Mouse (Mus musculus) right cerebral cortex, postnatal 25 days (tissue): ENCODE results near the gene Bcorl1.
"Not testable (repeated sequence)": the region's sequence is repeated elsewhere in the genome, so short reads cannot be mapped to it uniquely, and the experiment has no call there.

Experiments
- DNase-seq: peaks from one replicate; pipeline ENCODE4 v3.0.0; 2022

Gene Bcorl1

GRCm38 (mm10) chrX:48405141-48405540 lies 64.0 kb downstream of the Bcorl1 start:
- no peak for DNase-seq

GRCm38 (mm10) chrX:48409611-48410387 lies 68.6 kb downstream of the Bcorl1 start:
- DNase-seq, result peak; percentile 80

DNA sequence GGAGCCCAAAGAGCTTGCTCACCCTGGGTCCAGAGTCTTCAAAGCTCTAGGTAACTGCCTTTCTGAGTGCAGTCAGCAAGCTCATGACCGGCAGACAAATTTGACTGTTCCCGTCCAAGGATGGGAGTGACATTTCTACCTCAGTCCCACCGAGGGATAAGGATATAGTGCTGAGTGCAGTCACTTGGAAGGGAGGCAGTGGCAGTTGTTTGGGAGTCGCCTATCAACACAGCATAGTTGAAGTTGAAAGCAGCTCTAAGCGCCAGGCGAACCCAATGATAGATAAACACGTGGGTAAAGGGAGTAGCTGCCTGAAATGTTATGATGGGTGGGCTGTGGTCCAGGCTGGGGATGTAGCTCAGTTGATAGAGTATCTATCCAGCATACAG lies 69.2 kb downstream of the Bcorl1 start:
- no peak for DNase-seq

- no peak for DNase-seq
Observed at GRCm38 (mm10) chrX:48412629-48413028, 71.5 kb downstream of the Bcorl1 start.

DNA sequence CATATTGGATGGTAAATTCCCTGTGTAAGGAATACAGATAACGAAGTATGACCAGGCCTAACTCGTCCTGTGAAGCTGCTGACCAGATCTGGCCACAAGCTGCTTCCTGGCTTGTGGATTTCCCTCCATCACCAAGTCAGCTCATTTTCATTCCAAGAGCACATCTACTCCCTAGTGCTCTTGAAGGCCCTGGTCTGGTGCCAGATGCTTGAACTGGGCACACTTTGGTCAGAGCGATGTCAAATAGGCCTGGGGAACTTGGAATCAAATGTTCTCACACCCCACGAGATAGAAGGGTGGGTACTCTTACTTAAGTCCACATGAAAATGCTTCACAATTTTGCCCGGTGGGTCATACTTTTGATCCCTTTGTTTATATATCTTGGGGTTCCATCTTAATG lies 73.1 kb downstream of the Bcorl1 start:
- no peak for DNase-seq

- no peak for DNase-seq
Observed at GRCm38 (mm10) chrX:48418417-48418816, 77.3 kb downstream of the Bcorl1 start.

- peak; percentile 39 for DNase-seq
Observed at GRCm38 (mm10) chrX:48422986-48423385, 81.8 kb downstream of the Bcorl1 start.

- DNase-seq, result no peak
Observed at GRCm38 (mm10) chrX:48423671-48424070, 82.5 kb downstream of the Bcorl1 start.

DNA sequence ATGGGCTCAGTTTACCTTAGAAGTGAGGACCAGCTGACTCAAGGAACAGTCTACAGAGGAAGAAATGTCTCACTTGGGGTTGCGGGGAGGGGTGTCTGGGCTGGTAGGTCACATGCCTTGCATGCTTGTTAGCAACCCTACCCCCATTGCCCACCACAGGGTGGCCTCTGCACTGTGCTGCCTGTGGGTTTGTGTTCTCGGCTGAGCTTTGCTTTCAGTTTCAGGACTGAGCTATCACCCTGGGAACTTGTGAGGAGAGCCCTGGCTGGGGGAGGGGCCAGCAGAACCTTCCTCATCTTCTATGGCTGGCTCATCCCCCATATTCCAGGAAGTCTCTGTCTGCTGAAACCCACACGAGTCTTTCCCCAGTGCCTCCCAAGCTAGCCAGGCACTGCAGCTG lies 83.4 kb downstream of the Bcorl1 start:
- DNase-seq, result no peak

DNA sequence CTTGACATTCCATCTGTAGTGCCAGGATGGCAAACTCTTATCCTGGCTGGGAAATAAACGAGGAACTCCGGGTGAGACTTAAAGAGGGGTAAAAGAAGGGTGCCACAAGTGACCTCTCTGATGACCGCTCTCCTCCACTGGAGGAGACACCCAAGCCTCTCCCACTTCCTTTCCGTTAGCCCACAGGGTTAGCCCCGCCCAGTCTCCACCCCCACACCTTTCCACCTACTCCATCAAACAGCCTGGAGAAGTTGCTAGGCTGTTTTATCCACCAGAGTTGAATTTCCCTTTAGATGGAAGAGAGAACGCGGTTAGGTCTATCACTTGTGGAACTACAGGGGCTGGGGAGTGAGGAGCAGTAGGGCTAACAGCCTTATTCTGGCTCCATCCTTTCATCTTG lies 84.1 kb downstream of the Bcorl1 start:
- no peak for DNase-seq

GRCm38 (mm10) chrX:48428241-48428640 lies 87.1 kb downstream of the Bcorl1 start:
- no peak for DNase-seq

GRCm38 (mm10) chrX:48428642-48429041 lies 87.5 kb downstream of the Bcorl1 start:
- DNase-seq, result no peak

DNA sequence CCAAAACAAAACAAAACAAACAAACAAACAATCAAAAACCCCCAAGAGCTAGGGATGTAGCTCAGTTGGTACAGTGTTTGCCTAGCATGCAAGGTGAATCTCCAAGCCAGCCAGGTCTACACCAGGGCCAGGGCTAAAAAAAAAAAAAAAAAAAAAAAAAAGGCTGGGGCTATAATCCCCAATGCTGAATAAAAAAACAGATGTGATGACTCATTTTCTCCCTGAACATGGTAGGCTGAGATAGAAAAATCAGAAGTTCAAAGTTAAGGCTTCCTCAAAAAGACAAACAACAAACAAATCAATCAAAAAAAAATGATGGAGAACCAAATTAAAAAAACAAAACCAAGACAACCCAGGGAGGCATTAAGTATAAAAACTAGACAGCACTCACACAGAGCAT lies 87.9 kb downstream of the Bcorl1 start:
- no peak for DNase-seq

- no peak for DNase-seq
Observed at GRCm38 (mm10) chrX:48429538-48429937, 88.4 kb downstream of the Bcorl1 start.

- no peak for DNase-seq
Observed at GRCm38 (mm10) chrX:48432599-48433526, 91.7 kb downstream of the Bcorl1 start.

GRCm38 (mm10) chrX:48433527-48433899 lies 92.4 kb downstream of the Bcorl1 start:
- DNase-seq, result no peak

DNA sequence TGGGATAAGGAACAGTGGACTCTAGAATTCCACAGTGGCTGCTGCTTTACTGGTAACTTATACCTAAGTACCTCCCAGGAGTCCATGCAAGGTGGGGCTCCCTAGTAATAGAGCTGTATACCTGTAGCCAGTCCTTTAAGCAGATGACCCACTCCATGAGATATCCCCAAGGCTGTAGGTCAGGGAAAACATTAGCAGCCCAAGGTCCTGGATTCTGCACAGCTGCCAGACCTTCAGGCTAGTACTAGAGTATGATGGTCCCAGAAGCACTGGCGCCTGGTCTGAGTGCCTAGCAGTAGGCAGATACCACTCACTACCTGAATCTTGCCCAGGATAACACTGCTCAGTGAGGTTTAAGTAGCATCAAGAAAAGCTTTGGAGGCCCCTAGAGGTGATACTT lies 93.1 kb downstream of the Bcorl1 start:
- no peak for DNase-seq

DNA sequence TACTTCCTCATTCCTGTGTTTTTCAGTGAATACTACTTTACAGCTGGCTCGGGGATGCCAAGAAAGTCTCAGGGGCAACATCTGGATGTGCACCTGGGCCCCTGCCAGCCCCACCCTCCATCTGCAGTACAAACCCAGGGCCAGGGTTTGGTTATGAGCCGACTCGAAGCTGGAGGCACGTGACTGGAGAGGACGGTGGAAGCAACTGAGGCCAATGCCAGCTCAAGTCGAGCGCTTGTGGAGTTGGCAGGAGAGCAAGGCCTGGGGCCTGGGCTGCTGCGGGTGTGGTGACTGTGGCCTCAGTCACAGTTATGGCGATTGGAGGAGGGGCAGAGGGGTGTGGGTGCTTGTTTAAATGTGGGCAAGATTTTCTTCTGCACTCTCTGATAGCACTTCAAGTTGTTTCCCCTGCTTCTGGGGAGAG lies 94.3 kb downstream of the Bcorl1 start:
- DNase-seq, result no peak

DNA sequence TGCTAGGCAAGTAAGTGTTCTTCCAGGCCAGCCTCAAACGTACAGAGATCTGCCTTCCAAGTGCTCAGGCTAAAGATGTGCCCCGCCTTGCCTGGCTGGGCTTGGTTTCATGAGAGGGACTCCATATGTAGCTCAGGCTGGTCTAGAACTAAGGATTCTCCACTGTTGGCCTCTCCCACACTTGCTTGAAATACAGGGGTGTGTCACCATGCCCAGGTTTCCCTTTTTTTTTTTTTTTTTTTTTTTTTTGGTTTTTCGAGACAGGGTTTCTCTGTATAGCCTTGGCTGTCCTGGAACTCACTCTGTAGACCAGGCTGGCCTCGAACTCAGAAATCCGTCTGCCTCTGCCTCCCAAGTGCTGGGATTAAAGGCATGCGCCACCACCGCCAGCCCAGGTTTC lies 94.9 kb downstream of the Bcorl1 start:
- DNase-seq, result not testable (repeated sequence)

- no peak for DNase-seq
Observed at GRCm38 (mm10) chrX:48439036-48439435, 97.9 kb downstream of the Bcorl1 start.

GRCm38 (mm10) chrX:48441548-48441947 lies 100.4 kb downstream of the Bcorl1 start:
- no peak for DNase-seq

- no peak for DNase-seq
Observed at GRCm38 (mm10) chrX:48441954-48442353, 100.8 kb downstream of the Bcorl1 start.

GRCm38 (mm10) chrX:48444677-48445076 lies 103.5 kb downstream of the Bcorl1 start:
- DNase-seq, result no peak

DNA sequence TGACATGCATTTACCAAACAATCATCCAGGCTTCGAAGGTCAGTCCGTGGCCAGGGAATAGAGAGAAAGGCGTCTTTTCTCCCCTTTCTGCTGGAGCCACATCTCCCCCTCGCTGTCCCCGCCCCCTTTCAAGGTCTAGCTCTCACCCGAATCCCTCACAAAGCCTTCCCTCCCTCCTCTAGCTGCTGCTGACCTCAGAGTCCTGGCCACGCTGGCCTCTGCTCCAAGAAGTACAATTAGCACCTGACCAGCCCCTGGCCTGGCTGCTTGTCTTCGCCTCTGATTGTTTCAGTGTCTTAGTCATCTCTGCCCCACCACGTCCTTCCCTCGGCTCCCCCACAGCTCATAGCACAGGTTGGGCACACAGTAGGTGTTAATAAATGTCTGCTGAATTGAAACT lies 108.5 kb downstream of the Bcorl1 start:
- no peak for DNase-seq
